Mouse (Mus musculus): ENCODE measurements around the gene Cmtm5.

GRCm38 (mm10) chr14:54943971-54944370 is 7.9 kb downstream of the Cmtm5 start:
- no peak for TF ChIP-seq TAL1 (IDR thresholded peaks at IDR 0.05; ENCODE audit: low read length)
- TF ChIP-seq GATA1 (IDR thresholded peaks at IDR 0.05; ENCODE audit: low read length) = no peak

Data from erythroblast, embryonic 14.5 days (primary cell).